Mouse (Mus musculus): ENCODE measurements at regions not wholly inside any gene's neighbourhood (a gene's known extent, or its start where the extent isn't known, plus 50 kb on each side); places are given as distances from the start of the nearest gene placed in this dataset.

- no peak overlapping the region for H3K4me3 ChIP-seq (ENCODE audit: insufficient read depth, low read depth, low read length)
- H3K27ac ChIP-seq (ENCODE audit: insufficient read depth, low read depth, low read length), result no peak overlapping the region
- WGBS, result 78% methylated on average over 2 of the region's 2 CpGs
- no peaks in the 10 kb centered on the region for H3K4me1 ChIP-seq (ENCODE audit: control insufficient read depth, insufficient read depth, low read length)
- TF ChIP-seq POLR2A (IDR thresholded peaks at IDR 0.05; ENCODE audit: insufficient read depth, low read depth, low read length) (no peak), CTCF (IDR thresholded peaks at IDR 0.05; ENCODE audit: insufficient read depth, low read depth, low read length) (no peak)
Observed at GRCm38 (mm10) chr12:9903702-9904231, 333.9 kb downstream of the Osr1 start.

- H3K27ac ChIP-seq (ENCODE audit: insufficient read depth, low read depth, low read length), result no peak overlapping the region
- no peak for TF ChIP-seq POLR2A (IDR thresholded peaks at IDR 0.05; ENCODE audit: insufficient read depth, low read depth, low read length)
- TF ChIP-seq CTCF (IDR thresholded peaks at IDR 0.05; ENCODE audit: insufficient read depth, low read depth, low read length), result no peak
- no peak overlapping the region for H3K4me3 ChIP-seq (ENCODE audit: insufficient read depth, low read depth, low read length)
- H3K4me1 ChIP-seq (ENCODE audit: control insufficient read depth, insufficient read depth, low read length), result no peaks in the 10 kb centered on the region
Observed at GRCm38 (mm10) chr12:9912333-9912732, 342.4 kb downstream of the Osr1 start.

GRCm38 (mm10) chr12:9915726-9916140, 345.8 kb downstream of the Osr1 start:
- H3K27ac ChIP-seq (ENCODE audit: insufficient read depth, low read depth, low read length), result no peak overlapping the region
- H3K4me3 ChIP-seq (ENCODE audit: insufficient read depth, low read depth, low read length), result no peak overlapping the region
- H3K4me1 ChIP-seq (ENCODE audit: control insufficient read depth, insufficient read depth, low read length), result no peaks in the 10 kb centered on the region
- TF ChIP-seq CTCF (IDR thresholded peaks at IDR 0.05; ENCODE audit: insufficient read depth, low read depth, low read length) (no peak), POLR2A (IDR thresholded peaks at IDR 0.05; ENCODE audit: insufficient read depth, low read depth, low read length) (no peak)
- 58% methylated on average over 7 of the region's 7 CpGs for WGBS

GRCm38 (mm10) chr12:9918026-9918425, 348.1 kb downstream of the Osr1 start:
- TF ChIP-seq POLR2A (IDR thresholded peaks at IDR 0.05; ENCODE audit: insufficient read depth, low read depth, low read length) (no peak), CTCF (IDR thresholded peaks at IDR 0.05; ENCODE audit: insufficient read depth, low read depth, low read length) (no peak)
- Histone ChIP-seq H3K4me1 (ENCODE audit: control insufficient read depth, insufficient read depth, low read length) (no peaks in the 10 kb centered on the region), H3K27ac (ENCODE audit: insufficient read depth, low read depth, low read length) (no peak overlapping the region), H3K4me3 (ENCODE audit: insufficient read depth, low read depth, low read length) (no peak overlapping the region)
- WGBS, result 80% methylated on average over 4 of the region's 4 CpGs

- no peak for TF ChIP-seq CTCF (IDR thresholded peaks at IDR 0.05; ENCODE audit: insufficient read depth, low read depth, low read length)
- TF ChIP-seq POLR2A (IDR thresholded peaks at IDR 0.05; ENCODE audit: insufficient read depth, low read depth, low read length), result no peak
- Histone ChIP-seq H3K4me1 (ENCODE audit: control insufficient read depth, insufficient read depth, low read length) (no peaks in the 10 kb centered on the region), H3K4me3 (ENCODE audit: insufficient read depth, low read depth, low read length) (no peak overlapping the region), H3K27ac (ENCODE audit: insufficient read depth, low read depth, low read length) (no peak overlapping the region)
- 65% methylated on average over 3 of the region's 3 CpGs for WGBS
Observed at GRCm38 (mm10) chr12:9919007-9919406, 349.1 kb downstream of the Osr1 start.

GRCm38 (mm10) chr12:9919433-9919832, 349.5 kb downstream of the Osr1 start:
- Histone ChIP-seq H3K4me3 (ENCODE audit: insufficient read depth, low read depth, low read length) (no peak overlapping the region), H3K4me1 (ENCODE audit: control insufficient read depth, insufficient read depth, low read length) (no peaks in the 10 kb centered on the region), H3K27ac (ENCODE audit: insufficient read depth, low read depth, low read length) (no peak overlapping the region)
- WGBS, result 73% methylated on average over 4 of the region's 4 CpGs
- no peak for TF ChIP-seq CTCF (IDR thresholded peaks at IDR 0.05; ENCODE audit: insufficient read depth, low read depth, low read length)
- no peak for TF ChIP-seq POLR2A (IDR thresholded peaks at IDR 0.05; ENCODE audit: insufficient read depth, low read depth, low read length)

- WGBS, result 81% methylated on average over 2 of the region's 2 CpGs
- Histone ChIP-seq H3K4me1 (ENCODE audit: control insufficient read depth, insufficient read depth, low read length) (no peaks in the 10 kb centered on the region), H3K4me3 (ENCODE audit: insufficient read depth, low read depth, low read length) (no peak overlapping the region), H3K27ac (ENCODE audit: insufficient read depth, low read depth, low read length) (no peak overlapping the region)
- TF ChIP-seq POLR2A (IDR thresholded peaks at IDR 0.05; ENCODE audit: insufficient read depth, low read depth, low read length) (no peak), CTCF (IDR thresholded peaks at IDR 0.05; ENCODE audit: insufficient read depth, low read depth, low read length) (no peak)
Observed at GRCm38 (mm10) chr12:9920401-9920800, 350.5 kb downstream of the Osr1 start.

GRCm38 (mm10) chr12:9921591-9922198, 351.8 kb downstream of the Osr1 start:
- Histone ChIP-seq H3K27ac (ENCODE audit: insufficient read depth, low read depth, low read length) (no peak overlapping the region), H3K4me3 (ENCODE audit: insufficient read depth, low read depth, low read length) (no peak overlapping the region), H3K4me1 (ENCODE audit: control insufficient read depth, insufficient read depth, low read length) (no peaks in the 10 kb centered on the region)
- no peak for TF ChIP-seq POLR2A (IDR thresholded peaks at IDR 0.05; ENCODE audit: insufficient read depth, low read depth, low read length)
- no peak for TF ChIP-seq CTCF (IDR thresholded peaks at IDR 0.05; ENCODE audit: insufficient read depth, low read depth, low read length)
- WGBS, result 77% methylated on average over 2 of the region's 2 CpGs

- Histone ChIP-seq H3K4me3 (ENCODE audit: insufficient read depth, low read depth, low read length) (no peak overlapping the region), H3K27ac (ENCODE audit: insufficient read depth, low read depth, low read length) (no peak overlapping the region), H3K4me1 (ENCODE audit: control insufficient read depth, insufficient read depth, low read length) (no peaks in the 10 kb centered on the region)
- TF ChIP-seq POLR2A (IDR thresholded peaks at IDR 0.05; ENCODE audit: insufficient read depth, low read depth, low read length) (no peak), CTCF (IDR thresholded peaks at IDR 0.05; ENCODE audit: insufficient read depth, low read depth, low read length) (no peak)
- 71% methylated on average over 3 of the region's 3 CpGs for WGBS
Observed at GRCm38 (mm10) chr12:9924561-9924960, 354.6 kb downstream of the Osr1 start.

Data from olfactory bulb, adult 2 months (tissue).